Mouse (Mus musculus) right cerebral cortex, adult 18-20 months (tissue): ENCODE measurements around the gene Dkk2.
"Not testable (repeated sequence)": the region's sequence is repeated elsewhere in the genome, so short reads cannot be mapped to it uniquely, and the experiment has no call there.

ENCODE experiments used
- DNase-seq: peaks from one replicate; pipeline ENCODE4 v3.0.0; 2022; ENCODE audit warnings: mixed read lengths

Gene Dkk2

GRCm38 (mm10) chr3:132085112-132085822 is at the start of gene Dkk2:
Gene Dkk2, plus strand, starts transcription at chr3:132085292.
- DNase-seq = no peak

- no peak for DNase-seq
These were observed 48.4 kb upstream of the Dkk2 start for GRCm38 (mm10) chr3:132036704-132037103.

- no peak for DNase-seq
These were observed 47.4 kb upstream of the Dkk2 start for GRCm38 (mm10) chr3:132037670-132038069.

GRCm38 (mm10) chr3:132040066-132040465 is 45.0 kb upstream of the Dkk2 start:
- no peak for DNase-seq

- DNase-seq = no peak
These were observed 34.1 kb upstream of the Dkk2 start for GRCm38 (mm10) chr3:132050884-132051457.

- not testable (repeated sequence) for DNase-seq
These were observed 22.3 kb upstream of the Dkk2 start for GRCm38 (mm10) chr3:132062816-132063215.

- DNase-seq = no peak
These were observed 21.7 kb upstream of the Dkk2 start for GRCm38 (mm10) chr3:132063374-132063773.

GRCm38 (mm10) chr3:132063966-132064365 is 21.1 kb upstream of the Dkk2 start:
- no peak for DNase-seq

- DNase-seq = no peak
These were observed 20.2 kb upstream of the Dkk2 start for GRCm38 (mm10) chr3:132064920-132065319.

- no peak for DNase-seq
These were observed 14.1 kb upstream of the Dkk2 start for GRCm38 (mm10) chr3:132070949-132071348.

GRCm38 (mm10) chr3:132084018-132084417 is 1.1 kb upstream of the Dkk2 start:
- peak; percentile 45 for DNase-seq

GRCm38 (mm10) chr3:132084680-132085079 is 412 bp upstream of the Dkk2 start:
- DNase-seq = no peak

- no peak for DNase-seq
These were observed 795 bp downstream of the Dkk2 start for GRCm38 (mm10) chr3:132085823-132086350.

GRCm38 (mm10) chr3:132086461-132086860 is 1.4 kb downstream of the Dkk2 start:
- no peak for DNase-seq

GRCm38 (mm10) chr3:132087011-132087486 is 2.0 kb downstream of the Dkk2 start:
- peak; percentile 55 for DNase-seq

GRCm38 (mm10) chr3:132092983-132093382 is 7.9 kb downstream of the Dkk2 start:
- no peak for DNase-seq

GRCm38 (mm10) chr3:132096296-132096695 is 11.2 kb downstream of the Dkk2 start:
- DNase-seq = no peak

GRCm38 (mm10) chr3:132100746-132101145 is 15.7 kb downstream of the Dkk2 start:
- no peak for DNase-seq

- peak; percentile 41 for DNase-seq
These were observed 17.9 kb downstream of the Dkk2 start for GRCm38 (mm10) chr3:132103020-132103419.

GRCm38 (mm10) chr3:132103454-132103853 is 18.4 kb downstream of the Dkk2 start:
- no peak for DNase-seq

- DNase-seq = no peak
These were observed 30.9 kb downstream of the Dkk2 start for GRCm38 (mm10) chr3:132115772-132116511.

GRCm38 (mm10) chr3:132121344-132121743 is 36.3 kb downstream of the Dkk2 start:
- no peak for DNase-seq

GRCm38 (mm10) chr3:132122581-132122980 is 37.5 kb downstream of the Dkk2 start:
- DNase-seq = no peak
